Mouse (Mus musculus): ENCODE measurements around the gene Ucp2.

DNA sequence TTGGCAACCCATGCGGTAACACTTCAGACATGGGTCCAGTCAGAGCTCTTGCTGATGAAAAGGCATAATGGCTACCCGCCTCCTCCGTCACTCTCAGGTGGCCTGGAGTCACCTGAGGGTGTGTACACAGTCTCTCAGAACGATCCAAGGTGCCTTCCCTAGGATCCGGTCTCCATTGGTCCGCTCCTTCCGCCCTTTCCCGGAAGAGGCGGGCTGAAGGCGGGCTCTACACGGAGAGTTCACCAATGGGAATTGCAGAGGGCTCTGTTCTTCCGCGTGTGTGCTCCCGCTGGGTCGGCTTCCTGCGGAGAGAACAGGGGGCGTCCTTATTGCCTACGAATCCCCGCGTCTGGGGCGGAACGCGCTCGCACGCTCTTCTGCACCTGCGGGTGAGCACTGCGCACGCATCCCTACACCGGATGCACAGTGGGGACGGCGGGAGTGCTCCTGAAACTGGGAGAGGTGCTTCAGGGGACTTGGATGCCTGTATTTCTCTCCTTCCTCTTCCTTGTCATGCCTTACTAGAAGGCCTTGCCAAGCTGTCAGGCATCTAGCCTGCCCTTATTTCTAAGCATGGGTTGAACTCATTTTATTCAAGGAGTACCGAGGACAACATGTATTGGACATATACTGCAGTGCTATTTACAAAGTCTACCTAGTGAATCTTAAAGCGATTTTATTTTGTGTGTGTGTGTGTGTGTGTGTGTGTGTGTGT is 43.8 kb downstream of the Ucp2 start, which contains the start of gene Coa4:
- TF ChIP-seq CTCF (conservative IDR thresholded peaks at IDR 0.05; ENCODE audit: low read length) (no peak), NANOG (IDR thresholded peaks at IDR 0.05; ENCODE audit: borderline replicate concordance, low read length) (no peak)
